Mouse (Mus musculus) myocyte (in vitro differentiated cells): Measurements from ENCODE around the gene Pkdcc.

Experiments used
- CEBPB ChIP-seq: IDR thresholded peaks from 2 replicates; pipeline ENCODE4 v1.6.1; 2011; ENCODE audit warnings: mild to moderate bottlenecking, moderate library complexity; ENCODE audit not compliant: poor library complexity, insufficient read depth, severe bottlenecking
- MAX ChIP-seq: IDR thresholded peaks from one replicate; pipeline ENCODE4 v1.6.1; 2011; ENCODE audit warnings: low read depth, mild to moderate bottlenecking, control low read depth
- POLR2A ChIP-seq: IDR thresholded peaks from one replicate; pipeline ENCODE4 v1.6.1; 2011; ENCODE audit warnings: low read depth, mild to moderate bottlenecking, control low read depth, moderate library complexity; ENCODE audit not compliant: insufficient read length
- POLR2AphosphoS2 ChIP-seq: IDR thresholded peaks from one replicate; pipeline ENCODE4 v1.6.1; 2011; ENCODE audit warnings: low read depth, control low read depth; ENCODE audit not compliant: insufficient read length
- SRF ChIP-seq: IDR thresholded peaks from one replicate; pipeline ENCODE4 v1.6.1; 2011; ENCODE audit warnings: low read depth; ENCODE audit not compliant: control insufficient read depth, insufficient read length
- TCF3 ChIP-seq: IDR thresholded peaks from one replicate; pipeline ENCODE4 v1.6.1; 2011; ENCODE audit warnings: low read depth, control low read depth; ENCODE audit not compliant: insufficient read length
- USF1 ChIP-seq: IDR thresholded peaks from one replicate; pipeline ENCODE4 v1.6.1; 2011; ENCODE audit warnings: low read depth, mild to moderate bottlenecking, control low read depth, moderate library complexity

DNA sequence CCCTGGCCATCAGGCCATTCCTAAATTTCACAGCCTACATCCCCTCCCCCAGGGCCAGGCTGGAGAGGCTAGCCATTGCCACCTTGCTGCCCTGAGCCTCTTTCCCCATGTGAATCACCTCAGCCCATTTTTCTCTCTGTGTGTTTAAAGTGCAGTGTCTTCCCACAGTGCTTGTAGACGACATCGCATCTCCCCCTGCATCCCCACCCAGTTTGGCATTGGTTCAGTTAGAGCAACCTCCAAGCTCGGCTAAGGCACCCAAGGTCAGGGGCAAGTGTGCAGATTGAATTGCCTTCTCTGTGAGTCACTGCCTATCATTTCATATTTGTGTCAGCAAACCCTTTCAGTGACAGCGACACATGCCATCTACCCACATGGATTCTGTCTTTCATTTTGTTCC, 20.6 kb upstream of the Pkdcc start:
- TF ChIP-seq POLR2A (no peak), USF1 (no peak), SRF (no peak), POLR2AphosphoS2 (no peak), MAX (no peak), TCF3 (no peak), CEBPB (no peak)
